Mouse (Mus musculus) limb, embryonic 15.5 days (tissue): ENCODE results near the gene 1700047I17Rik2. TPM values are rescaled to one million over a fixed set of nuclear protein-coding genes. Genes with fewer than 3 reads are reported as not detected.
"Not testable (repeated sequence)": the region's sequence is repeated elsewhere in the genome, so short reads cannot be mapped to it uniquely, and the experiment has no call there.

ENCODE experiments used
- ATAC-seq: fragments of 200-750 bp; cut with Nextera tagmentation; 2 replicates; pipeline ENCODE4 v1.8.0; 2017; ENCODE audit warnings: low read depth, moderate TSS enrichment; ENCODE audit not compliant: insufficient number of reproducible peaks, low FRiP score, low TSS enrichment
- H3K27ac ChIP-seq: fragments of 300-500 bp; sonication (generic); 2 replicates; pipeline ENCODE4 v1.5.1; 2015; ENCODE audit warnings: moderate library complexity, mild to moderate bottlenecking, inconsistent platforms
- H3K27me3 ChIP-seq: fragments of 300-500 bp; sonication (generic); 2 replicates; pipeline ENCODE4 v1.6.1; 2015; ENCODE audit warnings: inconsistent platforms
- H3K36me3 ChIP-seq: fragments of 300-500 bp; sonication (generic); 2 replicates; pipeline ENCODE4 v1.6.1; 2015; ENCODE audit warnings: inconsistent platforms
- H3K4me1 ChIP-seq: fragments of 300-500 bp; sonication (generic); 2 replicates; pipeline ENCODE4 v1.6.1; 2015; ENCODE audit warnings: inconsistent platforms
- H3K4me2 ChIP-seq: fragments of 300-500 bp; sonication (generic); 2 replicates; pipeline ENCODE4 v1.6.1; 2015; ENCODE audit warnings: mild to moderate bottlenecking, inconsistent platforms
- H3K4me3 ChIP-seq: fragments of 300-500 bp; sonication (generic); 2 replicates; pipeline ENCODE4 v1.5.1; 2015; ENCODE audit warnings: mild to moderate bottlenecking, inconsistent platforms
- H3K9ac ChIP-seq: fragments of 300-500 bp; sonication (generic); 2 replicates; pipeline ENCODE4 v1.6.1; 2015; ENCODE audit warnings: inconsistent platforms
- H3K9me3 ChIP-seq: fragments of 300-500 bp; sonication (generic); 2 replicates; pipeline ENCODE4 v1.6.1; 2016; ENCODE audit warnings: inconsistent platforms
- WGBS: fragments of 180-500 bp; shearing (Covaris S2); methylation state at CpG from one replicate; pipeline ENCODE4 v1.1.7; 2015; 5-methylcytosine and 5-hydroxymethylcytosine counted together
- polyA plus RNA-seq: library from polyadenylated mRNA; unstranded; fragments of >200 nt; fragmentation: Nextera tagmentation; extraction: Ambion mirVana; gene quantifications from 2 replicates; pipeline ENCODE4 v1.2.1, GENCODE M21; 2015

Gene 1700047I17Rik2
- polyA plus RNA-seq, 1 experiment from 2014 or later: 0.35 TPM

GRCm38 (mm10) chr12:55263385-55263784, 64.0 kb downstream of the 1700047I17Rik2 start:
- WGBS: no CpG with 5 or more reads among the region's 5 CpGs
- H3K27me3 ChIP-seq, H3K4me3 ChIP-seq, H3K27ac ChIP-seq, H3K9ac ChIP-seq, ATAC-seq, H3K9me3 ChIP-seq, H3K36me3 ChIP-seq, H3K4me1 ChIP-seq, H3K4me2 ChIP-seq: not testable (repeated sequence)

Other genes with a start within 250 kb of the 1700047I17Rik2 start
- not detected in 2 replicates for gene Gm20403, start 213.1 kb upstream of the 1700047I17Rik2 start, polyA plus RNA-seq
- gene Baz1a, start 185.2 kb upstream of the 1700047I17Rik2 start, polyA plus RNA-seq: 19.9 and 20.8 TPM in 2 replicates
- 31.9 and 32.7 TPM in 2 replicates for gene 2700097O09Rik, start 119.5 kb upstream of the 1700047I17Rik2 start, polyA plus RNA-seq
- gene Srp54a, start 119.3 kb upstream of the 1700047I17Rik2 start, polyA plus RNA-seq: 196 and 204 TPM in 2 replicates
- 30.3 TPM in 2 replicates for gene Fam177a, start 75.1 kb upstream of the 1700047I17Rik2 start, polyA plus RNA-seq
- 65.4 and 70.1 TPM in 2 replicates for gene Srp54b, start 44.5 kb upstream of the 1700047I17Rik2 start, polyA plus RNA-seq
- 79.0 and 87.9 TPM in 2 replicates for gene Srp54c, start 30.6 kb downstream of the 1700047I17Rik2 start, polyA plus RNA-seq
- 13.2 and 14.2 TPM in 2 replicates for gene 1110008L16Rik, start 100.0 kb downstream of the 1700047I17Rik2 start, polyA plus RNA-seq
- 11.0 and 11.2 TPM in 2 replicates for gene Ppp2r3c, start 103.4 kb downstream of the 1700047I17Rik2 start, polyA plus RNA-seq
- 373 and 378 TPM in 2 replicates for gene Psma6, start 184.6 kb downstream of the 1700047I17Rik2 start, polyA plus RNA-seq